Comparison of ENCODE assay signal across 24 mouse cellular contexts in genomic region chr6:124425523-124425922, GRCm38 (mm10). TPM values are rescaled to one million over a fixed set of nuclear protein-coding genes. Genes with fewer than 3 reads are reported as not detected.
DNase-seq lines count a peak whose midpoint lies in the region; ATAC-seq and TF ChIP-seq lines count a peak whose summit lies in the region.
"Had no signal": no experiment of that assay in that cellular context is flagged by ENCODE, and none has a peak within 500 bp of the region (broad histone marks: within the 10 kb centered on the region; RNA-seq: fewer than 3 reads in every experiment).

No protein-coding gene starts in this region.

- no peaks in the 10 kb centered on the region for H3K27me3 ChIP-seq in E14TG2a.4 (ENCODE audit: insufficient read depth, low read length)
- H3K27me3 ChIP-seq in intestine, embryonic 16.5 days (replicated peaks; ENCODE audit: control insufficient read depth, insufficient read depth, low read length), result no peaks in the 10 kb centered on the region
- H3K27me3 ChIP-seq in liver, postnatal 0 days (ENCODE audit: insufficient read depth, low read length), result no peaks in the 10 kb centered on the region
- no peaks in the 10 kb centered on the region for H3K27me3 ChIP-seq in forebrain, embryonic 13.5 days
- H3K27me3 ChIP-seq: embryonic facial prominence, embryonic 12.5 days; hindbrain, embryonic 12.5 days had no signal

- H3K4me3 ChIP-seq in E14TG2a.4 (replicated peaks; ENCODE audit: low read length) (peak overlapping the region; percentile 24; the same call in 1 of the 2 replicates), ES-E14 (ENCODE audit: insufficient read depth in 1 of 2, low read depth in 1 of 2, low read length in 2 of 2, poor library complexity in 1 of 2, severe bottlenecking in 1 of 2) (no peak overlapping the region)
- H3K4me3 ChIP-seq in intestine, embryonic 16.5 days (ENCODE audit: low read length), result no peak overlapping the region
- H3K4me3 ChIP-seq in liver, postnatal 0 days (ENCODE audit: low read depth, low read length), result no peak overlapping the region
- no peak overlapping the region for H3K4me3 ChIP-seq in forebrain, embryonic 13.5 days
- H3K4me3 ChIP-seq: embryonic facial prominence, embryonic 12.5 days; forebrain, embryonic 10.5 days; hindbrain, embryonic 12.5 days had no signal

- ATAC-seq in intestine, embryonic 16.5 days, result peak; percentile 53; the same call in 1 of the 2 replicates
- ATAC-seq in liver, postnatal 0 days, result 0 out of 2 replicates have a peak, but pooled peaks have one; percentile 12
- no peak for ATAC-seq in forebrain, embryonic 13.5 days
- ATAC-seq: CD4-positive, CD25-positive, alpha-beta regulatory T cell, adult 4 months; forebrain, postnatal 0 days; hindbrain, postnatal 0 days had no signal

- no peaks in the 10 kb centered on the region for H3K9me3 ChIP-seq in E14TG2a.4 (ENCODE audit: low read length)
- H3K9me3 ChIP-seq in ES-E14 (ENCODE audit: control insufficient read depth, insufficient read depth, low read depth, low read length), result no peaks in the 10 kb centered on the region
- H3K9me3 ChIP-seq in intestine, embryonic 16.5 days (ENCODE audit: control insufficient read depth, low read length), result no peaks in the 10 kb centered on the region
- no peaks in the 10 kb centered on the region for H3K9me3 ChIP-seq in liver, postnatal 0 days (ENCODE audit: low read length)
- no peaks in the 10 kb centered on the region for H3K9me3 ChIP-seq in forebrain, embryonic 13.5 days (replicated peaks)
- H3K9me3 ChIP-seq: embryonic facial prominence, embryonic 12.5 days; forebrain, embryonic 10.5 days; G1E; hindbrain, embryonic 12.5 days had no signal

- TF ChIP-seq EP300 in liver, postnatal 0 days (IDR thresholded peaks at IDR 0.05; ENCODE audit: low read depth), result no peak

- no peak overlapping the region for H3K27ac ChIP-seq in ES-E14 (ENCODE audit: insufficient read depth, low read depth, low read length, poor library complexity, severe bottlenecking)
- H3K27ac ChIP-seq in intestine, embryonic 16.5 days (ENCODE audit: low read length), result no peak overlapping the region
- peak overlapping the region; percentile 30; the same call in 1 of the 2 replicates for H3K27ac ChIP-seq in liver, postnatal 0 days (ENCODE audit: low read depth)
- H3K27ac ChIP-seq in forebrain, embryonic 13.5 days, result no peak overlapping the region
- H3K27ac ChIP-seq: embryonic facial prominence, embryonic 12.5 days; forebrain, embryonic 10.5 days; hindbrain, embryonic 12.5 days; hindbrain, postnatal 0 days; kidney, postnatal 0 days had no signal

- H3K4me2 ChIP-seq in intestine, embryonic 16.5 days (ENCODE audit: low read depth, low read length), result no peak overlapping the region; the same call in 1 of the 2 replicates
- H3K4me2 ChIP-seq in liver, postnatal 0 days (ENCODE audit: low read depth, low read length), result peak overlapping the region; percentile 19; the same call in 1 of the 2 replicates
- H3K4me2 ChIP-seq in forebrain, embryonic 13.5 days, result no peak overlapping the region
- H3K4me2 ChIP-seq: embryonic facial prominence, embryonic 12.5 days; hindbrain, embryonic 12.5 days had no signal

- TF ChIP-seq CTCF in E14TG2a.4 (conservative IDR thresholded peaks at IDR 0.05; ENCODE audit: low read length), result no peak
- TF ChIP-seq CTCF in liver, postnatal 0 days (IDR thresholded peaks at IDR 0.05; ENCODE audit: low read depth), result no peak

- WGBS in intestine, embryonic 16.5 days, result 75% methylated on average over 6 of the region's 6 CpGs
- 52% methylated on average over 6 of the region's 6 CpGs for WGBS in liver, postnatal 0 days (ENCODE audit: insufficient replicate concordance)
- 78% methylated on average over 6 of the region's 6 CpGs for WGBS in forebrain, embryonic 13.5 days

- no peak for DNase-seq in ES-E14 (ENCODE audit: low read depth, low spot score)
- no peak for DNase-seq in liver, postnatal 0 days
- DNase-seq in urinary bladder, postnatal 25 days (ENCODE audit: low spot score), result no peak
- no peak for DNase-seq in gastrocnemius, postnatal 10 days
- DNase-seq: adrenal gland, adult 8-10 months; cerebellum, adult 8-10 months; cerebellum, postnatal 25 days; forebrain, postnatal 0 days; gastrocnemius, postnatal 14 days; heart, postnatal 36 days; midbrain, embryonic 14.5 days; retina, postnatal 1 day; right cerebral cortex, postnatal 14 days had no signal

- H3K4me1 ChIP-seq in E14TG2a.4 (replicated peaks; ENCODE audit: low read depth, low read length), result peaks cover 64% of the 10 kb centered on the region
- peaks cover 10 to 29% of the 10 kb centered on the region in 2 experiments for H3K4me1 ChIP-seq in ES-E14 (ENCODE audit: control insufficient read depth in 2 of 2, insufficient read depth in 2 of 2, low read length in 2 of 2, poor library complexity in 1 of 2)
- peaks cover 8% of the 10 kb centered on the region for H3K4me1 ChIP-seq in intestine, embryonic 16.5 days (ENCODE audit: control insufficient read depth, insufficient read depth, low read length)
- peaks cover 19% of the 10 kb centered on the region for H3K4me1 ChIP-seq in liver, postnatal 0 days (ENCODE audit: insufficient read depth)
- H3K4me1 ChIP-seq in forebrain, embryonic 13.5 days, result no peaks in the 10 kb centered on the region
- H3K4me1 ChIP-seq: embryonic facial prominence, embryonic 12.5 days had no signal

- in situ Hi-C loops in ES-E14 (cut with MboI; ENCODE audit: low sequenced_read_pairs in 2 of 2, unreplicated experiment in 2 of 2), result no loop called here

- peak overlapping the region; percentile 53; the same call in 1 of the 2 replicates for H3K9ac ChIP-seq in ES-E14 (ENCODE audit: insufficient read depth, low read depth, low read length, poor library complexity, severe bottlenecking)
- H3K9ac ChIP-seq in intestine, embryonic 16.5 days (ENCODE audit: low read depth, low read length), result peak overlapping the region; percentile 19; the same call in 1 of the 2 replicates
- H3K9ac ChIP-seq in liver, postnatal 0 days (replicated peaks), result no peak overlapping the region
- H3K9ac ChIP-seq in forebrain, embryonic 13.5 days, result no peak overlapping the region
- H3K9ac ChIP-seq: embryonic facial prominence, embryonic 12.5 days; forebrain, postnatal 0 days; hindbrain, embryonic 12.5 days had no signal

- H3K36me3 ChIP-seq in E14TG2a.4 (ENCODE audit: insufficient read depth, low read length) (no peaks in the 10 kb centered on the region), ES-E14 (ENCODE audit: control insufficient read depth, insufficient read depth, low read length, poor library complexity, severe bottlenecking) (no peaks in the 10 kb centered on the region)
- no peaks in the 10 kb centered on the region for H3K36me3 ChIP-seq in intestine, embryonic 16.5 days (ENCODE audit: control insufficient read depth, insufficient read depth, low read length)
- H3K36me3 ChIP-seq in liver, postnatal 0 days (replicated peaks; ENCODE audit: insufficient read depth, low read length), result no peaks in the 10 kb centered on the region
- no peaks in the 10 kb centered on the region for H3K36me3 ChIP-seq in forebrain, embryonic 13.5 days (ENCODE audit: poor library complexity, severe bottlenecking)
- H3K36me3 ChIP-seq: embryonic facial prominence, embryonic 12.5 days; forebrain, embryonic 10.5 days; G1E; hindbrain, embryonic 12.5 days had no signal

TF ChIP-seq in ES-E14, 5 proteins besides CTCF, POLR2A, EP300 and RAD21:
- no peak for TF ChIP-seq HCFC1 (IDR thresholded peaks at IDR 0.05; ENCODE audit: borderline replicate concordance, insufficient read depth, low read length)
TF ChIP-seq in ES-E14: peak in this region for 0.

RNA-seq across cellular contexts. Expression of gene Pex5, which starts 10.7 kb away (rescaled TPM):
- total RNA-seq in ES-E14 (2012; rRNA removed), result 34.4 and 35.7 TPM in 2 replicates
- polyA plus RNA-seq in intestine, embryonic 16.5 days (2015; fragmentation: Nextera tagmentation; extraction: Ambion mirVana), result 47.4 and 48.5 TPM in 2 replicates
- polyA plus RNA-seq in liver, postnatal 0 days (2015; fragmentation: Nextera tagmentation; extraction: Ambion mirVana), result 31.6 and 32.5 TPM in 2 replicates
- polyA plus RNA-seq in forebrain, embryonic 13.5 days (2015; fragmentation: Nextera tagmentation; extraction: Ambion mirVana), result 67.2 and 69.6 TPM in 2 replicates
- 10 to 100 TPM; 25.8 to 28.3 TPM for total RNA-seq in gastrocnemius, postnatal 10 days (2021)

RNA-seq across cellular contexts. Expression of gene Clstn3, which starts 39.1 kb away (rescaled TPM):
- total RNA-seq in ES-E14 (2012; rRNA removed), result 37.0 and 79.2 TPM in 2 replicates
- polyA plus RNA-seq in intestine, embryonic 16.5 days (2015; fragmentation: Nextera tagmentation; extraction: Ambion mirVana), result 3.5 and 4.1 TPM in 2 replicates
- polyA plus RNA-seq in liver, postnatal 0 days (2015; fragmentation: Nextera tagmentation; extraction: Ambion mirVana), result 1.8 TPM in 2 replicates
- polyA plus RNA-seq in forebrain, embryonic 13.5 days (2015; fragmentation: Nextera tagmentation; extraction: Ambion mirVana), result 29.2 and 38.0 TPM in 2 replicates
- 1 to 10 TPM; 1.5 to 1.8 TPM for total RNA-seq in gastrocnemius, postnatal 10 days (2021)
- total RNA-seq: monocyte, adult 5-6 weeks had no signal

Comparison
In these comparisons a context has a peak if more than half of its experiments do, and no peak if none do; other contexts are left out.
1. H3K9ac ChIP-seq: peak in ES-E14 (single experiment) and intestine, embryonic 16.5 days (single experiment); none in liver, postnatal 0 days (single experiment) and forebrain, embryonic 13.5 days (single experiment).